Mouse (Mus musculus): ENCODE results near the gene C8b. TPM values are rescaled to one million over a fixed set of nuclear protein-coding genes. Genes with fewer than 3 reads are reported as not detected.

The C8b gene
- not detected for total RNA-seq (2021)
- long read RNA-seq, experiment 1, result 0 reads
- long read RNA-seq, experiment 2, result 0 reads

DNA sequence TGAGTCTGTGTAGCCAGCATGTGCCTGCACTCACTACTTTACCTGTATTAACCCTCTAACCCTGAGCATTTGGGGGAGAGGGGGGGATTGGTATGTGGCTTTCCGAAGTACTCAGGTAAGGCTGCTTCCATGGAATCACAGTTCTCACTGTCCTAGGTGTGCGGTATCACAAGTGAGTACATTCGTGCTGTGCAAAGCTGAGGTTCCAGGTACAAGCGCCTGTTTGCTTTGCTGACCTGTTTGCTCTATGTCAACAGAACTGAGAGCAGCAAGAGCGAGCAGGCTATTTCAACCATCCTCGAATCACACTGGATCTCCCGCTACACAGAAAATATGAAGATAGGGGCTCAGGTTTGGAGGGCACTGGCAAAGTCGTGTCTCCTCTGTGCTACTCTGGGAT is at the start of gene C8b:
Gene C8b (plus strand): TSS at position 253 of the 400 bp plus-strand sequence.
- no peak for DNase-seq

- no peak for DNase-seq
Observed at GRCm38 (mm10) chr4:104716506-104716905, 49.6 kb upstream of the C8b start.

DNA sequence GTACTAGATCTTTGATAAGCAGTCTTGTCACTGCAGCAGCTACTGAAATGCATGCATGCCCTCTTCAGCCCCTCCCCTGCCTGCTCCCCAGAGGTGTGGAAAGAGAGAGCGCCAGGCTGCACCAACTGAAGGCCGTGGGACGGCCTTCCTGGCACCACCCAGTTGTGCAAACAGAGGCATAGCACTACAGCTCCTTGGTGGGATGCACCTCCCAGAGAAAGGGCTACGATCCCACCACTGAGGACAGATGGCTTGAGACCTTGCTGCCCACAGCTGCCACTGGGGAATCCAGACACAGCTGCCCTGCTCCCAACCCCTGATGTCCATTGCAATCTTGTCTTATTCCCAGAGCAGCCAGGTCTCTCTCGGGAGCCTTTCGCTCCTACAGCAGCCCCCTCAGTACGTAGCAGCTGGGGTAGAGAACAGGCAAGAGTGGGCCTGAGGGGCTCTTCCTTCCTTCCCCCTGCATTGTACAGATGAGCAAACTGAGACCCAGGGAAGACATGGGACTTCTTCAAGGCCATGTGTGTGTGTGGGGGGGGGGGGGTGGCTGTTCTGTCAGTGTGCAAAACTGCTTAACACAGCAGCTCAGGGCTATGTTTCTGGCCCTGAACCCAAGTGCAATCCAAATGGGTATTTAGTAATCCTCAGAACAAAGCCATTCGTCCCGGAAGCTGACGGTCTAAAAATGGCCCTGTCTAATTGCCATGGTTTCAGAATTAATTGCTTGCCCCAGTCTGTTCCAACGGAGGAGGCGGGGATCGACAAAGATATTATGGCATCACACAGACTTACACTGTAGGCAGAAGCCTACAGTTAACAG is 46.9 kb upstream of the C8b start:
- no peak for DNase-seq

GRCm38 (mm10) chr4:104723527-104724045 is 42.5 kb upstream of the C8b start:
- DNase-seq, result no peak

DNA sequence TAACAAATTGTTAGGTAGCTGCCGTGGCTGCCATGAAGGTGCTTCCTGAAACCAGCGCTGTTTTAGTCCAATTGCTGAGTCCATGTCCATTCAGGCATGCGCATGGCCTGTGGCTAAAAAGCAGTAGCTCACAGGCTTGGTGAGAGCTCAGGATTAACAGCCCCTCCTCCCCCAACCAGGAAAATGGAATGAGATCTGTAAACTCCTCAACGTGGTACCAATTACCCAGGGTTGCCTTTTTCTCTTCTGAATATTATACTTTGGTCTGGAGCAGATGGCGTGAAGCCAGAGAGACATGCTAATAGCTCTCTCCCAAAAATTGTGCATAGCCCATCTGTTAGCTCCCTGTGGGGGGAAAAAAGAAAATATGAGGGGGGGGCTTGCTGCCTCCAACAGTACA is 41.9 kb upstream of the C8b start:
- no peak for DNase-seq

GRCm38 (mm10) chr4:104725673-104726072 is 40.4 kb upstream of the C8b start:
- no peak for DNase-seq

- DNase-seq, result no peak
Observed at GRCm38 (mm10) chr4:104729185-104729584, 36.9 kb upstream of the C8b start.

GRCm38 (mm10) chr4:104746500-104746899 is 19.6 kb upstream of the C8b start:
- no peak for DNase-seq

DNA sequence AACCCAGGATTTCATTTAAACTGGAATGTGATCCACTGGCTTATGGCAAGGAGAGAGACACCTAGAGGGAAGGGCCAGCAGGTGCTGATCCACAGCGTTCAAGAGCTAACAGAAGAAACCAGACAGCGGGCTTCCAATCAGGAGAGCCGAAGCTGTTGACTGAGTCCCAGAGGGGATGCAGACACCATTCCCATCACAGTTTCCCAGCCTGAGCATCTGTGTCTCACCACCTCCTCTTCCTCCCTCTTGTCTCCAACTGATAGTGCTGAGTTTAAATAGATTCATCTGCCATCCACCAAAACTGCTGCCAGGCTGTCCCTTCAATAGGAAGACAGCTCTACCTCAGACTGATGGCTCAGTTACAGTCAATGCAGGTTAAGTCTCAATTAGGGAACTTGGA is 12.0 kb upstream of the C8b start:
- no peak for DNase-seq

DNA sequence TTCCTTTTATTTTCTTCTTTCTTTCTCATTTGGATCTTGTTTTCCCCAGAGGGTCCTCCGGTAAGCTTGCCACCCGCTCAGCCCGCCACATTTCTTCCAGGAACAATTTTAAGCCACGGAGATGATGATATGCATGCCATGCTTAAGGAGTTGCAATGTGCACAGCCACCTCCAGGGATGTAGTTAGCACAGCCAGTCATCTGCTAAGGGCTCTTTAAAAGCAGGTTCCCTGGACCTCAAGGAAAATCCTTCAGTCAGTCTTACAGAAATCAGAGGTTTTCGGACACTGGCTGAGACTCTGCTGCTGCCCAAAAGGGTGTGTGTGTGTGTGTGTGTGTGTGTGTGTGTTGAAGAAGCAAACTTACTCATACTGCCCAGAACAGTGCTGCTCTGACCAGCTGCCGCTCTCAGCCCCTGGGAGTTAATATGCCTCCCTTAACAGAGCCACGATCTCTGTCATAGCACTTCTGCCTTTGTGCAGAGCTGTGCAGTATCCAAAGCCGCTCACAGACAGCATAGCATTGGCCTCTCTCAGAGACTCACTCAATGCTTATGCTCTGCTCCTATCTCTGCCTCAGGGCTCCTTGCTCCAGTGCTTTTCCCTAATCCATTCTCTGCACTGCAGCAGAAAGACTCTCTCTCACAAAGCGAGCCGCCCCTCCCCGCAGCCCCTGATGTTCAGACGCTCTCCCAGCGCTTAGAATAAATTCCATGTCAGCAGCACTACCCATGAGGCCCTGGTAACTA is 5.1 kb upstream of the C8b start:
- no peak for DNase-seq

DNA sequence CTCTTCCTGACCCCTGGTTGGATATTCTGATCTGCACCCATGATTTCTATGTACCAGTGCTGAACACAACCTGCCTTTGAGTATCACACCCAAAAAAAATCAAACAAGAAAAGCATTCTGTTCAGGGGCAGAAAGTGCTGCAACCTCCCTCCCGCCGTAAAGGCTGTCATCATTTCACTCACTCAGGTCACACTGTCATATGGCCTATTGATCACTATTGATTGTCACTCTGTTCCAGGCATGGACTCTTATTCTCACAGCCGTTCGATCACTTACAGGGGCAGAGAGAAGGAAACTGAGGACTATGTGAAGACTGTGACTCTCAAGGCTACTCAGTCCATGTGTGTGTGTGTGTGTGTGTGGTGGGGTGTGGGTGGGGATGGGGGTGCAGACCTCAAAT is 2.1 kb downstream of the C8b start:
- DNase-seq, result no peak

GRCm38 (mm10) chr4:104769602-104770001 is 3.5 kb downstream of the C8b start:
- no peak for DNase-seq

DNA sequence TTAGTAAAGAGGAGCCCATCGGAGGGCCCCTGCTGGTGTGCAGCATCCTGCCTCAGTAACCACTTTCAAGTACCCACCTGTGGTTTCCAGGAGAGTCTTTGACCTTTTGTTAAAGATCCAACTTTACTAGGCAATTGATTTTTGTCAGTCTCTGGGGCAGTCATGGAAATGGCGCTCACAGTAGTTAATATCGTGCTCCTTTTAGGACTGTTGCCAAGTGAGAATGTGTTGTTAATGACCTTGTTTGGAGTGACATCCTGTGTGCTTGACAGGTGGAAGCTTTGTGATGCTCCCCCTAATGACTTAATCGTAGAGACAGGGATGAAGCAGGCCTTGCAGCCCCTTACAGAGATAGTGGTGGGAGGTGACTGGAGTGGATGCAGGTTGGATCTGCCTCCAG is 4.2 kb downstream of the C8b start:
- no peak for DNase-seq

- no peak for DNase-seq
Observed at GRCm38 (mm10) chr4:104775601-104776000, 9.5 kb downstream of the C8b start.

GRCm38 (mm10) chr4:104779460-104779859 is 13.3 kb downstream of the C8b start:
- DNase-seq, result no peak

DNA sequence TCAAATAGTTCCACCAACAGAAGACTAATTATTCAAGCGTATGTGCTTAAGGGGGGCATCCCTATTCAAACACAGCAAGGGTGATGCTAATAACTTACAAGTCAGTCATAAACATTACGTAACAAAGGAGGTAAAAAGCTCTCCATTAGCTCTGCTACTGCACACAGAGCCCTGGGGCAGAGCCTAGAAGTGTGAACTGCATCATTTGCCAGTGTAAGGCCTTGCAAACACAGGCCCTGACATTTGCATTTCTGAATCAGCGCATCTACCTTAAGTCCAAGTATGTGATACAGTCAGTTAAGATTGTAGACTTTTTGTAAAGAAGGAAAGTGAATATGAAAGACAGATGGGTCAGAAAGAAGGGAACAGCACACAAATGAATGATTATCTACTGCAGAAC is 15.3 kb downstream of the C8b start:
- no peak for DNase-seq

DNA sequence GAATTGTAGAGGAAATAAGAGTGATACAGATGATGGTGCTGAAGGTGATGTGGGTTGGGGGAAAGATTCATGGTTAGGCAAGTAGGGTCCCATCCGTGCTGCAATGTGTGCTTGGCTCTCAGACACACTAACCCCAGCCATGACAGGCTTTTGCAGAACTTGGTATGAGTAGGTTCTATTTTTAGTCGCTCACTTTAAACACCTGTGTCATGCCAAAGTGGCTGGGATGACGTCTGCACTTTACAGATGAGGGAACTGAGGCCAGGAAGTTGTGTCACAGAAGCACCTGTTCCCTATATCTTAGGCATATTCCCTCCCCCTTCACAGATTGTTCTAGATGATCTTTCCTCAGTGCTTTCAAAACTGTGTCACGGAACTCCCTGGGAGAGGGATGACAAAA is 16.2 kb downstream of the C8b start:
- DNase-seq, result no peak

DNA sequence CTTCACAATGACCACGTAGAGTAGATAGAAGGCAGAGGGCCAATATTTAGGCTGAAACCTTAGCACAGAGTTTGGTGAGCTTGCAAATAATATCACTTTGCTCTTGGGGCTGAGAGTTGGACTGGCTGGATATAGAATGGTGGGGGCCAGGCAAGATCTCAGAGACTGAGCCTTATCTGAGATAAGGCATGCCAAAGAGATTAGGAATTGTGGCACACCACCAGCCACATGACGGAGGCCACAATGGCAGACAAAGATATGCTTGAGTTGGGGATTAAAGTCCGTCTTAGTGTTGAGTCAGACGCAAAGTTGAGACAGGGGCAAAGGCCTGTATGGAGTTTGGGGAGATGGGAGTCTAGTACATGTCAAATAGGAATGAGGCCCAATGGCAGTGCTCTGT is 26.0 kb downstream of the C8b start:
- DNase-seq, result no peak

- DNase-seq, result no peak
Observed at GRCm38 (mm10) chr4:104798951-104799350, 32.8 kb downstream of the C8b start.

GRCm38 (mm10) chr4:104801625-104802024 is 35.5 kb downstream of the C8b start:
- DNase-seq, result no peak

DNA sequence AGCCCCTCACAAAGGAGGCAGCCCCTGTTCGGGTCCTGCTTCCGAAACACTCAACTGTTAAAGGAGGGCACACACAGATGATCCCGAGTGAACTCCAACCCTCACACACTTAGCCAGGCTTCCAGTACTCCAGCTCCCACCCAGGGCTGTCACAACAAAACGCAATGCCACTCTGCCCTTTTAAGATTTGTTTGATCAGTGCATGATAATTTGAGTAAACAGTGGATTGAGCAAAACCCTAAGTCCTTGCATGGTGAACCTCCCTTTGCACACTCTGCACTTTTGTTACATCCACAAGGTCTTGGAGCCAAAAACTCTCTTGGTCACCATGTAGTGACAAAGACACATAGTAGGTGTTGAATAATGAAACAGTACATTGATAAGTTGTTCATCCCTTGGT is 38.0 kb downstream of the C8b start:
- no peak for DNase-seq

GRCm38 (mm10) chr4:104805414-104806257 is 39.5 kb downstream of the C8b start:
- DNase-seq, result no peak
